In genomic region chr1:155097931-155098485, GRCm38 (mm10) we compare ENCODE assay signal across 8 mouse cellular contexts. TPM values are rescaled to one million over a fixed set of nuclear protein-coding genes. Genes with fewer than 3 reads are reported as not detected.
DNase-seq lines count a peak whose midpoint lies in the region; ATAC-seq and TF ChIP-seq lines count a peak whose summit lies in the region.

No protein-coding gene starts in this region.

- no peak for TF ChIP-seq CTCF in layer of hippocampus, adult 2 months (conservative IDR thresholded peaks at IDR 0.05)
- TF ChIP-seq CTCF in hindbrain, postnatal 0 days (IDR thresholded peaks at IDR 0.05; ENCODE audit: low read depth): no peak
- TF ChIP-seq CTCF in lung, adult 2 months (IDR thresholded peaks at IDR 0.05; ENCODE audit: insufficient read depth, low read length): no peak

- H3K4me3 ChIP-seq in layer of hippocampus, adult 2 months: peak overlapping the region; percentile 93
- peak overlapping the region; percentile 72 for H3K4me3 ChIP-seq in forebrain, embryonic 16.5 days (replicated peaks; ENCODE audit: low read length)
- H3K4me3 ChIP-seq in hindbrain, postnatal 0 days (ENCODE audit: low read length): peak overlapping the region; percentile 65
- H3K4me3 ChIP-seq in lung, adult 2 months (replicated peaks; ENCODE audit: extremely low read depth, low read depth, low read length): peak overlapping the region; percentile 95
- H3K4me3 ChIP-seq in neural tube, embryonic 14.5 days (ENCODE audit: low read depth, low read length): peak overlapping the region; percentile 92

- peak overlapping the region; percentile 99 for H3K27ac ChIP-seq in layer of hippocampus, adult 2 months
- H3K27ac ChIP-seq in forebrain, embryonic 16.5 days (ENCODE audit: low read length): peak overlapping the region; percentile 89
- H3K27ac ChIP-seq in hindbrain, postnatal 0 days: peak overlapping the region; percentile 90
- H3K27ac ChIP-seq in neural tube, embryonic 14.5 days (ENCODE audit: low read depth, low read length): peak overlapping the region; percentile 82

- DNase-seq in layer of hippocampus, adult 2 months (ENCODE audit: low spot score in 2 of 2): no peak
- DNase-seq in layer of hippocampus, postnatal 25 days (ENCODE audit: extremely low spot score in 1 of 2, low spot score in 1 of 2): no peak
- DNase-seq in adrenal gland, postnatal 10 days: peak; percentile 55
- peak; percentile 42 for DNase-seq in hindbrain, postnatal 0 days (ENCODE audit: low spot score)
- DNase-seq in lung, adult 2 months: peak; percentile 78
- DNase-seq in urinary bladder, postnatal 25 days (ENCODE audit: low spot score): peak; percentile 37

- peak overlapping the region; percentile 54 for H3K4me2 ChIP-seq in forebrain, embryonic 16.5 days (ENCODE audit: low read length)
- peak overlapping the region; percentile 78 for H3K4me2 ChIP-seq in hindbrain, postnatal 0 days (ENCODE audit: low read depth, low read length)
- peak overlapping the region; percentile 89 for H3K4me2 ChIP-seq in neural tube, embryonic 14.5 days (ENCODE audit: low read depth, low read length)

- ATAC-seq in forebrain, embryonic 16.5 days: no peak
- no peak for ATAC-seq in hindbrain, postnatal 0 days
- ATAC-seq in neural tube, embryonic 14.5 days (ENCODE audit: low read depth): peak; percentile 8; the same call in 1 of the 2 replicates

- H3K9ac ChIP-seq in forebrain, embryonic 16.5 days (replicated peaks; ENCODE audit: low read depth, low read length): peak overlapping the region; percentile 87
- peak overlapping the region; percentile 85 for H3K9ac ChIP-seq in hindbrain, postnatal 0 days (replicated peaks; ENCODE audit: low read length)
- H3K9ac ChIP-seq in neural tube, embryonic 14.5 days (replicated peaks; ENCODE audit: low read depth, low read length): peak overlapping the region; percentile 90

- TF ChIP-seq POLR2A in lung, adult 2 months (IDR thresholded peaks at IDR 0.05; ENCODE audit: borderline replicate concordance, extremely low read depth, low read depth, low read length): peak; percentile 23; the same call in 1 of the 2 replicates

- WGBS in forebrain, embryonic 16.5 days: under 1% methylated on average over 33 of the region's 33 CpGs
- WGBS in hindbrain, postnatal 0 days: under 1% methylated on average over 30 of the region's 33 CpGs
- WGBS in lung, adult 2 months: 0% methylated on average over 33 of the region's 33 CpGs
- under 1% methylated on average over 33 of the region's 33 CpGs for WGBS in neural tube, embryonic 14.5 days

- no peaks in the 10 kb centered on the region for H3K36me3 ChIP-seq in forebrain, embryonic 16.5 days (ENCODE audit: control insufficient read depth, insufficient read depth)
- H3K36me3 ChIP-seq in hindbrain, postnatal 0 days (ENCODE audit: insufficient read depth, low read length): no peaks in the 10 kb centered on the region
- no peaks in the 10 kb centered on the region for H3K36me3 ChIP-seq in neural tube, embryonic 14.5 days (ENCODE audit: control insufficient read depth, insufficient read depth, low read length)

- no peaks in the 10 kb centered on the region for H3K27me3 ChIP-seq in forebrain, embryonic 16.5 days (replicated peaks; ENCODE audit: control insufficient read depth, insufficient read depth, low read length)
- H3K27me3 ChIP-seq in hindbrain, postnatal 0 days (ENCODE audit: insufficient read depth, low read length): no peaks in the 10 kb centered on the region
- H3K27me3 ChIP-seq in neural tube, embryonic 14.5 days (ENCODE audit: control insufficient read depth, insufficient read depth, low read length): peaks cover 3% of the 10 kb centered on the region; the same call in 1 of the 2 replicates

- H3K9me3 ChIP-seq in forebrain, embryonic 16.5 days (ENCODE audit: control insufficient read depth, low read length): no peaks in the 10 kb centered on the region
- H3K9me3 ChIP-seq in hindbrain, postnatal 0 days (ENCODE audit: low read length): no peaks in the 10 kb centered on the region
- no peaks in the 10 kb centered on the region for H3K9me3 ChIP-seq in neural tube, embryonic 14.5 days (ENCODE audit: control insufficient read depth, low read length)

- H3K4me1 ChIP-seq in forebrain, embryonic 16.5 days (replicated peaks; ENCODE audit: control insufficient read depth, insufficient read depth, low read length): peaks cover 33% of the 10 kb centered on the region
- H3K4me1 ChIP-seq in hindbrain, postnatal 0 days (ENCODE audit: insufficient read depth, low read length): peaks cover 5% of the 10 kb centered on the region
- H3K4me1 ChIP-seq in lung, adult 2 months (ENCODE audit: control insufficient read depth, insufficient read depth, low read length): peaks cover 14% of the 10 kb centered on the region
- peaks cover 28% of the 10 kb centered on the region for H3K4me1 ChIP-seq in neural tube, embryonic 14.5 days (ENCODE audit: control insufficient read depth, insufficient read depth, low read length)

RNA-seq across cellular contexts. Expression of gene Ier5, which starts 1.4 kb away (rescaled TPM):
- 10 to 100 TPM; 26.5 to 28.1 TPM for total RNA-seq in layer of hippocampus, adult 2 months (2021)
- 10 to 100 TPM; 28.2 to 28.6 TPM for total RNA-seq in layer of hippocampus, postnatal 25 days (2021)
- 10 to 100 TPM; 10.8 to 12.6 TPM for total RNA-seq in adrenal gland, postnatal 10 days (2021)
- polyA plus RNA-seq in forebrain, embryonic 16.5 days (2015; fragmentation: Nextera tagmentation; extraction: Ambion mirVana): 9.3 and 12.6 TPM in 2 replicates
- 51.4 and 60.5 TPM in 2 replicates for total RNA-seq in hindbrain, postnatal 0 days (2014; rRNA removed)
- 5.2 and 5.7 TPM in 2 replicates for polyA plus RNA-seq in hindbrain, postnatal 0 days (2015; fragmentation: Nextera tagmentation; extraction: Ambion mirVana)
- polyA plus RNA-seq in lung, adult 2 months (2012; rRNA removed): 38.1 and 42.8 TPM in 2 replicates
- 6.5 and 7.2 TPM in 2 replicates for polyA plus RNA-seq in neural tube, embryonic 14.5 days (2014; fragmentation: Nextera tagmentation; extraction: Ambion mirVana)

RNA-seq across cellular contexts. Expression of gene Mr1, which starts 48.6 kb away (rescaled TPM):
- 1 to 10 TPM; 3.2 to 3.3 TPM for total RNA-seq in layer of hippocampus, adult 2 months (2021)
- 1 to 10 TPM; 2.2 to 3.3 TPM for total RNA-seq in layer of hippocampus, postnatal 25 days (2021)
- total RNA-seq in adrenal gland, postnatal 10 days (2021): 10 to 100 TPM; 13.4 to 18.6 TPM
- 0.92 and 1.5 TPM in 2 replicates for polyA plus RNA-seq in forebrain, embryonic 16.5 days (2015; fragmentation: Nextera tagmentation; extraction: Ambion mirVana)
- 4.7 and 8.4 TPM in 2 replicates for total RNA-seq in hindbrain, postnatal 0 days (2014; rRNA removed)
- polyA plus RNA-seq in hindbrain, postnatal 0 days (2015; fragmentation: Nextera tagmentation; extraction: Ambion mirVana): 2.7 and 3.0 TPM in 2 replicates
- polyA plus RNA-seq in lung, adult 2 months (2012; rRNA removed): 6.3 and 11.1 TPM in 2 replicates
- 1.0 and 1.3 TPM in 2 replicates for polyA plus RNA-seq in neural tube, embryonic 14.5 days (2014; fragmentation: Nextera tagmentation; extraction: Ambion mirVana)

Comparison
In these comparisons a context has a peak if more than half of its experiments do, and no peak if none do; other contexts are left out.
1. DNase-seq: peak in adrenal gland, postnatal 10 days (single experiment), hindbrain, postnatal 0 days (single experiment), lung, adult 2 months (single experiment) and urinary bladder, postnatal 25 days (single experiment); none in layer of hippocampus, adult 2 months (0 of 2) and layer of hippocampus, postnatal 25 days (0 of 2).
2. Peak in every context shown above with its lines, with median percentiles within 50 percentile points of each other: H3K27ac ChIP-seq, H3K4me3 ChIP-seq, H3K4me2 ChIP-seq and H3K9ac ChIP-seq.